Mouse (Mus musculus) neural tube, embryonic 10.5 days (tissue): Measurements from ENCODE around the gene Ctdsp2.

Experiments used
- DNase-seq: peaks from one replicate; pipeline ENCODE4 v3.0.0-alpha.2; 2017; ENCODE audit warnings: low spot score; ENCODE audit errors: extremely low spot score

The Ctdsp2 gene

GRCm38 (mm10) chr10:126978277-126978994 lies at the start of gene Ctdsp2:
Gene Ctdsp2, plus strand, starts transcription at chr10:126978717.
- peak; percentile 100 for DNase-seq

GRCm38 (mm10) chr10:126928819-126929206 lies 49.7 kb upstream of the Ctdsp2 start:
- DNase-seq = no peak

GRCm38 (mm10) chr10:126929543-126929942 lies 49.0 kb upstream of the Ctdsp2 start:
- no peak for DNase-seq

- peak; percentile 35 for DNase-seq
Observed at GRCm38 (mm10) chr10:126930270-126931121, 48.0 kb upstream of the Ctdsp2 start.

- no peak for DNase-seq
Observed at GRCm38 (mm10) chr10:126931123-126931759, 47.3 kb upstream of the Ctdsp2 start.

GRCm38 (mm10) chr10:126931760-126932139 lies 46.8 kb upstream of the Ctdsp2 start:
- no peak for DNase-seq

- DNase-seq = no peak
Observed at GRCm38 (mm10) chr10:126934561-126934960, 44.0 kb upstream of the Ctdsp2 start.

- no peak for DNase-seq
Observed at GRCm38 (mm10) chr10:126935121-126935520, 43.4 kb upstream of the Ctdsp2 start.

- no peak for DNase-seq
Observed at GRCm38 (mm10) chr10:126935556-126936381, 42.7 kb upstream of the Ctdsp2 start.

- no peak for DNase-seq
Observed at GRCm38 (mm10) chr10:126940949-126941348, 37.6 kb upstream of the Ctdsp2 start.

- DNase-seq = no peak
Observed at GRCm38 (mm10) chr10:126945531-126945930, 33.0 kb upstream of the Ctdsp2 start.

- no peak for DNase-seq
Observed at GRCm38 (mm10) chr10:126949824-126950223, 28.7 kb upstream of the Ctdsp2 start.

GRCm38 (mm10) chr10:126950572-126950971 lies 27.9 kb upstream of the Ctdsp2 start:
- no peak for DNase-seq

GRCm38 (mm10) chr10:126952375-126952774 lies 26.1 kb upstream of the Ctdsp2 start:
- DNase-seq = no peak

GRCm38 (mm10) chr10:126953029-126953471 lies 25.5 kb upstream of the Ctdsp2 start:
- DNase-seq = no peak

GRCm38 (mm10) chr10:126956692-126957358 lies 21.7 kb upstream of the Ctdsp2 start:
- no peak for DNase-seq

GRCm38 (mm10) chr10:126957359-126958107 lies 21.0 kb upstream of the Ctdsp2 start:
- peak; percentile 83 for DNase-seq

- no peak for DNase-seq
Observed at GRCm38 (mm10) chr10:126960496-126960895, 18.0 kb upstream of the Ctdsp2 start.

- no peak for DNase-seq
Observed at GRCm38 (mm10) chr10:126961757-126962156, 16.8 kb upstream of the Ctdsp2 start.
